Mouse (Mus musculus) E14TG2a.4 (cell line): ENCODE data around the gene A630023A22Rik.

Experiments
- CTCF ChIP-seq: conservative IDR thresholded peaks from 2 replicates; pipeline ENCODE4 v1.5.1; 2014; ENCODE audit warnings: low read length
- NANOG ChIP-seq: IDR thresholded peaks from 2 replicates; pipeline ENCODE4 v1.6.1; 2014; ENCODE audit warnings: borderline replicate concordance, low read length, mixed read lengths
- POU5F1 ChIP-seq: IDR thresholded peaks from 2 replicates; pipeline ENCODE4 v1.6.1; 2014; ENCODE audit warnings: low read length, borderline replicate concordance

- TF ChIP-seq CTCF, result no peak
- no peak for TF ChIP-seq POU5F1
- no peak for TF ChIP-seq NANOG
Observed at GRCm38 (mm10) chr14:34087856-34088398, 14.6 kb downstream of the A630023A22Rik start.
